Mouse (Mus musculus) erythroblast, embryonic 14.5 days (primary cell): ENCODE results near the gene Shroom2. TPM values are rescaled to one million over a fixed set of nuclear protein-coding genes. Genes with fewer than 3 reads are reported as not detected.
A peak's percentile ranks its signal among the peaks of the same experiment; 100 is the strongest.

Experiments used
- H3K27me3 ChIP-seq: 2 replicates; pipeline ENCODE4 v1.6.1; 2012; ENCODE audit warnings: inconsistent platforms; ENCODE audit not compliant: control insufficient read depth
- H3K36me3 ChIP-seq: 2 replicates; pipeline ENCODE4 v1.6.1; 2012; ENCODE audit warnings: mild to moderate bottlenecking, inconsistent platforms; ENCODE audit not compliant: control insufficient read depth
- H3K4me1 ChIP-seq: 2 replicates; pipeline ENCODE4 v1.6.1; 2012; ENCODE audit warnings: inconsistent platforms; ENCODE audit not compliant: control insufficient read depth
- H3K4me3 ChIP-seq: replicated peaks from 2 replicates; pipeline ENCODE3; 2012; ENCODE audit warnings: moderate library complexity, mild to moderate bottlenecking, inconsistent platforms
- H3K9me3 ChIP-seq: 2 replicates; pipeline ENCODE4 v1.6.1; 2012; ENCODE audit warnings: low read length, inconsistent platforms, mixed read lengths; ENCODE audit not compliant: control insufficient read depth
- GATA1 ChIP-seq: IDR thresholded peaks from 2 replicates; pipeline ENCODE4 v1.6.1; 2012; ENCODE audit warnings: low read length, inconsistent platforms, mixed read lengths
- TAL1 ChIP-seq: IDR thresholded peaks from 3 replicates; pipeline ENCODE4 v1.6.1; 2012; ENCODE audit warnings: low read length, inconsistent platforms, mixed read lengths
- polyA plus RNA-seq: library from polyadenylated mRNA; stranded (reverse); fragments of >175 nt; gene quantifications from 2 replicates; pipeline ENCODE4 v1.2.3, GENCODE M21; 2012

The Shroom2 gene
- not detected in 2 replicates for polyA plus RNA-seq

- Histone ChIP-seq H3K9me3 (peaks cover 4% of the 10 kb centered on the region; the same call in 1 of the 2 replicates), H3K4me3 (peak within 1 kb of the TSS; percentile 49), H3K36me3 (no peaks in the 10 kb centered on the region), H3K4me1 (no peaks in the 10 kb centered on the region), H3K27me3 (peaks cover 35% of the 10 kb centered on the region)
- TF ChIP-seq GATA1 (no peak), TAL1 (no peak)
Observed at GRCm38 (mm10) chrX:152768891-152769599, at the start of gene Shroom2. Gene Shroom2, minus strand, starts transcription at chrX:152769465.

- TF ChIP-seq GATA1 (no peak), TAL1 (no peak)
- Histone ChIP-seq H3K36me3 (no peaks in the 10 kb centered on the region), H3K9me3 (no peaks in the 10 kb centered on the region), H3K27me3 (no peaks in the 10 kb centered on the region), H3K4me3 (no peak overlapping the region), H3K4me1 (no peaks in the 10 kb centered on the region)
Observed at GRCm38 (mm10) chrX:152818996-152819395, 49.7 kb upstream of the Shroom2 start.

GRCm38 (mm10) chrX:152813339-152813738 is 44.1 kb upstream of the Shroom2 start:
- H3K36me3 ChIP-seq = no peaks in the 10 kb centered on the region
- no peak overlapping the region for H3K4me3 ChIP-seq
- H3K9me3 ChIP-seq = no peaks in the 10 kb centered on the region
- no peaks in the 10 kb centered on the region for H3K27me3 ChIP-seq
- H3K4me1 ChIP-seq = no peaks in the 10 kb centered on the region
- TF ChIP-seq TAL1 = no peak
- TF ChIP-seq GATA1 = no peak

- Histone ChIP-seq H3K27me3 (no peaks in the 10 kb centered on the region), H3K9me3 (no peaks in the 10 kb centered on the region), H3K4me1 (no peaks in the 10 kb centered on the region), H3K36me3 (no peaks in the 10 kb centered on the region), H3K4me3 (no peak overlapping the region)
- TF ChIP-seq TAL1 (no peak), GATA1 (no peak)
Observed at GRCm38 (mm10) chrX:152805317-152805716, 36.1 kb upstream of the Shroom2 start.

- H3K4me3 ChIP-seq = no peak overlapping the region
- no peaks in the 10 kb centered on the region for H3K36me3 ChIP-seq
- no peaks in the 10 kb centered on the region for H3K9me3 ChIP-seq
- H3K4me1 ChIP-seq = no peaks in the 10 kb centered on the region
- TF ChIP-seq GATA1 (no peak), TAL1 (no peak)
- H3K27me3 ChIP-seq = 0 out of 2 replicates have a peak, but pooled peaks cover 3% of the 10 kb centered on the region
Observed at GRCm38 (mm10) chrX:152788611-152789010, 19.3 kb upstream of the Shroom2 start.

GRCm38 (mm10) chrX:152788129-152788528 is 18.9 kb upstream of the Shroom2 start:
- no peak overlapping the region for H3K4me3 ChIP-seq
- 0 out of 2 replicates have a peak, but pooled peaks cover 3% of the 10 kb centered on the region for H3K27me3 ChIP-seq
- H3K9me3 ChIP-seq = no peaks in the 10 kb centered on the region
- no peaks in the 10 kb centered on the region for H3K36me3 ChIP-seq
- H3K4me1 ChIP-seq = no peaks in the 10 kb centered on the region
- no peak for TF ChIP-seq TAL1

GRCm38 (mm10) chrX:152781720-152782403 is 12.6 kb upstream of the Shroom2 start, which contains the start of gene Gpr143:
Gene Gpr143, plus strand, starts transcription at chrX:152781921.
- H3K4me1 ChIP-seq = no peaks in the 10 kb centered on the region
- peaks cover 10% of the 10 kb centered on the region for H3K27me3 ChIP-seq
- no peak within 1 kb of the TSS for H3K4me3 ChIP-seq
- no peak for TF ChIP-seq TAL1
- no peak for TF ChIP-seq GATA1
- no peaks in the 10 kb centered on the region for H3K9me3 ChIP-seq
- no peaks in the 10 kb centered on the region for H3K36me3 ChIP-seq

- TF ChIP-seq GATA1 (no peak), TAL1 (no peak)
- Histone ChIP-seq H3K4me1 (no peaks in the 10 kb centered on the region), H3K4me3 (peak overlapping the region; percentile 49), H3K9me3 (peaks cover 4% of the 10 kb centered on the region; the same call in 1 of the 2 replicates), H3K36me3 (no peaks in the 10 kb centered on the region), H3K27me3 (peaks cover 35% of the 10 kb centered on the region)
Observed at GRCm38 (mm10) chrX:152769600-152770157, 414 bp upstream of the Shroom2 start.

GRCm38 (mm10) chrX:152764171-152764570 is 5.1 kb downstream of the Shroom2 start:
- H3K36me3 ChIP-seq = no peaks in the 10 kb centered on the region
- H3K27me3 ChIP-seq = peaks cover 16% of the 10 kb centered on the region
- H3K9me3 ChIP-seq = no peaks in the 10 kb centered on the region; the same call in 1 of the 2 replicates
- no peak for TF ChIP-seq GATA1
- no peak for TF ChIP-seq TAL1
- H3K4me3 ChIP-seq = no peak overlapping the region
- no peaks in the 10 kb centered on the region for H3K4me1 ChIP-seq
